Comparison of ENCODE assay signal across 21 mouse cellular contexts in the genomic region with DNA sequence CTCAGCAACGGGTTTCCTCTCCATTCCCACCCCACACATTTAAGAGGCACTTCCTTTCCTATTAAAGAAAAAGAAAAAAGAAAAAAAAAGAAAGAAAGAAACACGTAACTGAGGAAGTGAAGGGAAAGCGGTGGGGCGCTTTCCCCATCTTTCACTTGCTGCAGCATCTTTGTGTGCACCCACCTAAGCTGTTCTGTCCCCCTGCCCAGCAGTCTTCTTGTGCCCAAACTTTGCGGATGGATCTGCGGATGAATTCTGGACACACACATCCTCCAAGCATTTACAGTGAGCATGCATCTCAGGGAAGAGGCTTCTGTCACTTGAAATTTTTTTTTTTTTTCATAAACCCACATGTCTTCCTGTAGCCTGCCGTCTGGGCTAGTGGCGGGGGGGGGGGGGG. TPM values are rescaled to one million over a fixed set of nuclear protein-coding genes. Genes with fewer than 3 reads are reported as not detected.
DNase-seq lines count a peak whose midpoint lies in the region; ATAC-seq and TF ChIP-seq lines count a peak whose summit lies in the region.
"Had no signal": no experiment of that assay in that cellular context is flagged by ENCODE, and none has a peak within 500 bp of the region (broad histone marks: within the 10 kb centered on the region; RNA-seq: fewer than 3 reads in every experiment).

No protein-coding gene starts in this region.

- H3K9me3 ChIP-seq in forebrain, embryonic 11.5 days (ENCODE audit: control insufficient read depth, low read length): no peaks in the 10 kb centered on the region
- no peaks in the 10 kb centered on the region for H3K9me3 ChIP-seq in forebrain, embryonic 14.5 days (replicated peaks; ENCODE audit: control insufficient read depth, low read length)
- H3K9me3 ChIP-seq in kidney, embryonic 16.5 days (ENCODE audit: low read length): no peaks in the 10 kb centered on the region
- H3K9me3 ChIP-seq in neural tube, embryonic 11.5 days (ENCODE audit: control insufficient read depth, low read length): no peaks in the 10 kb centered on the region
- H3K9me3 ChIP-seq: limb, embryonic 13.5 days; liver, embryonic 15.5 days had no signal

- DNase-seq in forebrain, embryonic 11.5 days (ENCODE audit: low spot score): peak; percentile 55
- DNase-seq in forebrain, embryonic 14.5 days (ENCODE audit: low spot score): no peak
- no peak for DNase-seq in kidney, adult 11 months
- DNase-seq in embryo, embryonic 10.5 days (ENCODE audit: low spot score): peak; percentile 57
- no peak for DNase-seq in neural tube, embryonic 11.5 days (ENCODE audit: low spot score)
- no peak for DNase-seq in thymus, adult 2 months
- DNase-seq in thymus, postnatal 14 days: no peak
- DNase-seq: cerebellum, adult 11 months; cerebellum, postnatal 25 days; kidney, adult 9 months; layer of hippocampus, adult 9-11 months; lung, postnatal 10 days; right cerebral cortex, adult 18-20 months; thymus, postnatal 4 days had no signal

- peaks cover 9% of the 10 kb centered on the region; the same call in 1 of the 2 replicates for H3K4me1 ChIP-seq in forebrain, embryonic 11.5 days (replicated peaks; ENCODE audit: control insufficient read depth, insufficient read depth, low read length)
- peaks cover 8% of the 10 kb centered on the region; the same call in 1 of the 2 replicates for H3K4me1 ChIP-seq in forebrain, embryonic 14.5 days (ENCODE audit: control insufficient read depth, insufficient read depth, low read length)
- peaks cover 32% of the 10 kb centered on the region for H3K4me1 ChIP-seq in kidney, embryonic 16.5 days (ENCODE audit: insufficient read depth, low read length)
- peaks cover 10% of the 10 kb centered on the region for H3K4me1 ChIP-seq in neural tube, embryonic 11.5 days (ENCODE audit: control insufficient read depth, insufficient read depth, low read length)
- H3K4me1 ChIP-seq in thymus, adult 2 months (replicated peaks; ENCODE audit: control insufficient read depth, insufficient read depth, low read length): peaks cover 5% of the 10 kb centered on the region

- 0 out of 2 replicates have a peak overlapping the region, but pooled peaks have one; percentile 31 for H3K27ac ChIP-seq in forebrain, embryonic 11.5 days (ENCODE audit: low read depth, low read length)
- no peak overlapping the region for H3K27ac ChIP-seq in forebrain, embryonic 14.5 days (ENCODE audit: low read depth, low read length)
- no peak overlapping the region for H3K27ac ChIP-seq in kidney, embryonic 16.5 days (ENCODE audit: low read length)
- no peak overlapping the region for H3K27ac ChIP-seq in neural tube, embryonic 11.5 days (ENCODE audit: low read depth, low read length)
- no peak overlapping the region for H3K27ac ChIP-seq in thymus, adult 2 months (ENCODE audit: control insufficient read depth, insufficient read depth, low read length)
- H3K27ac ChIP-seq: hindbrain, embryonic 15.5 days; limb, embryonic 13.5 days; liver, embryonic 15.5 days had no signal

- H3K4me3 ChIP-seq in forebrain, embryonic 11.5 days (ENCODE audit: low read depth, low read length): no peak overlapping the region
- H3K4me3 ChIP-seq in forebrain, embryonic 14.5 days (ENCODE audit: low read depth, low read length): no peak overlapping the region
- H3K4me3 ChIP-seq in kidney, embryonic 16.5 days (ENCODE audit: low read length): peak overlapping the region; percentile 44
- H3K4me3 ChIP-seq in neural tube, embryonic 11.5 days (ENCODE audit: low read depth, low read length): no peak overlapping the region
- H3K4me3 ChIP-seq in thymus, adult 2 months (ENCODE audit: control insufficient read depth, insufficient read depth, low read length): no peak overlapping the region
- H3K4me3 ChIP-seq: erythroblast, embryonic 14.5 days; hindbrain, embryonic 15.5 days; limb, embryonic 13.5 days; liver, embryonic 15.5 days had no signal

- WGBS in forebrain, embryonic 11.5 days: 1% methylated on average over 6 of the region's 8 CpGs
- WGBS in forebrain, embryonic 14.5 days: under 1% methylated on average over 6 of the region's 8 CpGs
- WGBS in kidney, embryonic 16.5 days: 6% methylated on average over 6 of the region's 8 CpGs
- WGBS in neural tube, embryonic 11.5 days: 5% methylated on average over 6 of the region's 8 CpGs
- 6% methylated on average over 7 of the region's 8 CpGs for WGBS in thymus, adult 2 months

- no peak overlapping the region for H3K9ac ChIP-seq in forebrain, embryonic 11.5 days (ENCODE audit: low read length)
- H3K9ac ChIP-seq in forebrain, embryonic 14.5 days (ENCODE audit: low read length): no peak overlapping the region
- H3K9ac ChIP-seq in kidney, embryonic 16.5 days (replicated peaks; ENCODE audit: low read length): 0 out of 2 replicates have a peak overlapping the region, but pooled peaks have one; percentile 61
- H3K9ac ChIP-seq in neural tube, embryonic 11.5 days (ENCODE audit: low read length): no peak overlapping the region
- H3K9ac ChIP-seq: hindbrain, embryonic 15.5 days; limb, embryonic 13.5 days; liver, embryonic 15.5 days had no signal

- no peak for ATAC-seq in forebrain, embryonic 11.5 days (replicated peaks; ENCODE audit: low FRiP score)
- no peak for ATAC-seq in forebrain, embryonic 14.5 days
- ATAC-seq in kidney, embryonic 16.5 days (ENCODE audit: low FRiP score, low TSS enrichment): no peak
- ATAC-seq in neural tube, embryonic 11.5 days (ENCODE audit: insufficient read depth, low FRiP score, low TSS enrichment): no peak

- H3K27me3 ChIP-seq in forebrain, embryonic 11.5 days (ENCODE audit: control insufficient read depth, insufficient read depth, low read length): peaks cover 78% of the 10 kb centered on the region
- peaks cover 80% of the 10 kb centered on the region for H3K27me3 ChIP-seq in forebrain, embryonic 14.5 days (replicated peaks; ENCODE audit: control insufficient read depth, insufficient read depth, low read length)
- peaks cover 69% of the 10 kb centered on the region for H3K27me3 ChIP-seq in kidney, embryonic 16.5 days (ENCODE audit: insufficient read depth, low read length)
- peaks cover 87% of the 10 kb centered on the region for H3K27me3 ChIP-seq in neural tube, embryonic 11.5 days (ENCODE audit: control insufficient read depth, insufficient read depth, low read length)
- H3K27me3 ChIP-seq in thymus, adult 2 months (ENCODE audit: control insufficient read depth, insufficient read depth, low read length): peaks cover 29% of the 10 kb centered on the region; the same call in 1 of the 2 replicates
- H3K27me3 ChIP-seq: CH12.LX had no signal

- no peaks in the 10 kb centered on the region for H3K36me3 ChIP-seq in forebrain, embryonic 11.5 days (ENCODE audit: control insufficient read depth, insufficient read depth, low read length)
- H3K36me3 ChIP-seq in forebrain, embryonic 14.5 days (ENCODE audit: control insufficient read depth, insufficient read depth, low read length): no peaks in the 10 kb centered on the region
- no peaks in the 10 kb centered on the region for H3K36me3 ChIP-seq in kidney, embryonic 16.5 days (ENCODE audit: insufficient read depth, low read length)
- no peaks in the 10 kb centered on the region for H3K36me3 ChIP-seq in neural tube, embryonic 11.5 days (ENCODE audit: control insufficient read depth, insufficient read depth, low read length)
- no peaks in the 10 kb centered on the region for H3K36me3 ChIP-seq in thymus, adult 2 months (ENCODE audit: control insufficient read depth, insufficient read depth, low read length)
- H3K36me3 ChIP-seq: hindbrain, embryonic 15.5 days; limb, embryonic 13.5 days; liver, embryonic 15.5 days had no signal

- no peak for TF ChIP-seq CTCF in thymus, adult 2 months (IDR thresholded peaks at IDR 0.05; ENCODE audit: borderline replicate concordance, control insufficient read depth, extremely low read depth, insufficient read depth, low read length, poor library complexity)

- no peak overlapping the region for H3K4me2 ChIP-seq in forebrain, embryonic 11.5 days (ENCODE audit: low read depth, low read length, severe bottlenecking)
- H3K4me2 ChIP-seq in forebrain, embryonic 14.5 days (ENCODE audit: low read length): no peak overlapping the region
- peak overlapping the region; percentile 46 for H3K4me2 ChIP-seq in kidney, embryonic 16.5 days (replicated peaks; ENCODE audit: low read depth, low read length)
- peak overlapping the region; percentile 19; the same call in 1 of the 2 replicates for H3K4me2 ChIP-seq in neural tube, embryonic 11.5 days (ENCODE audit: low read depth)
- H3K4me2 ChIP-seq: hindbrain, embryonic 15.5 days; limb, embryonic 13.5 days; liver, embryonic 15.5 days had no signal

- no peak for TF ChIP-seq POLR2A in thymus, adult 2 months (IDR thresholded peaks at IDR 0.05; ENCODE audit: control insufficient read depth, extremely low read depth, insufficient read depth, low read length, poor library complexity)

RNA-seq across cellular contexts. Expression of a gene that starts 5.3 kb away (rescaled TPM):
- 4.4 and 4.8 TPM in 2 replicates for polyA plus RNA-seq in forebrain, embryonic 11.5 days (2014; fragmentation: Nextera tagmentation; extraction: Ambion mirVana)
- polyA plus RNA-seq in forebrain, embryonic 14.5 days (2014; fragmentation: Nextera tagmentation; extraction: Ambion mirVana): 0.75 and 0.76 TPM in 2 replicates
- polyA plus RNA-seq in kidney, embryonic 16.5 days (2015; fragmentation: Nextera tagmentation; extraction: Ambion mirVana): 2.5 and 3.1 TPM in 2 replicates
- polyA plus RNA-seq in neural tube, embryonic 11.5 days (2014; fragmentation: Nextera tagmentation; extraction: Ambion mirVana): 5.5 and 7.2 TPM in 2 replicates
- 0.03 TPM in 2 replicates for polyA plus RNA-seq in thymus, adult 2 months (2012; rRNA removed)
- polyA plus RNA-seq: erythroblast, embryonic 14.5 days; heart, embryonic 14.5 days; liver, embryonic 15.5 days had no signal

RNA-seq across cellular contexts. Expression of a gene that starts 42.5 kb away (rescaled TPM):
- 697 and 773 TPM in 2 replicates for polyA plus RNA-seq in forebrain, embryonic 11.5 days (2014; fragmentation: Nextera tagmentation; extraction: Ambion mirVana)
- 669 and 680 TPM in 2 replicates for polyA plus RNA-seq in forebrain, embryonic 14.5 days (2014; fragmentation: Nextera tagmentation; extraction: Ambion mirVana)
- 603 and 613 TPM in 2 replicates for polyA plus RNA-seq in kidney, embryonic 16.5 days (2015; fragmentation: Nextera tagmentation; extraction: Ambion mirVana)
- 738 and 767 TPM in 2 replicates for polyA plus RNA-seq in neural tube, embryonic 11.5 days (2014; fragmentation: Nextera tagmentation; extraction: Ambion mirVana)
- 200 and 204 TPM in 2 replicates for polyA plus RNA-seq in thymus, adult 2 months (2012; rRNA removed)

Comparison
In these comparisons a context has a peak if more than half of its experiments do, and no peak if none do; other contexts are left out.
1. DNase-seq: peak in forebrain, embryonic 11.5 days (single experiment) and embryo, embryonic 10.5 days (single experiment); none in forebrain, embryonic 14.5 days (single experiment), kidney, adult 11 months (single experiment), neural tube, embryonic 11.5 days (single experiment), thymus, adult 2 months (single experiment) and thymus, postnatal 14 days (single experiment).
2. H3K4me2 ChIP-seq: peak in kidney, embryonic 16.5 days (single experiment) and neural tube, embryonic 11.5 days (single experiment); none in forebrain, embryonic 11.5 days (single experiment) and forebrain, embryonic 14.5 days (single experiment).